Mouse (Mus musculus) heart, embryonic 16.5 days (tissue): Measurements from ENCODE around the gene Gm49396. TPM values are rescaled to one million over a fixed set of nuclear protein-coding genes. Genes with fewer than 3 reads are reported as not detected.

Experiments used
- ATAC-seq: fragments of 200-750 bp; cut with Nextera tagmentation; replicated peaks from 2 replicates; pipeline ENCODE4 v1.8.0; 2017; ENCODE audit warnings: moderate number of reproducible peaks; ENCODE audit not compliant: insufficient read depth, low FRiP score; ENCODE audit errors: extremely low read depth
- H3K27ac ChIP-seq: fragments of 300-500 bp; sonication (generic); 2 replicates; pipeline ENCODE4 v1.5.1; 2014; ENCODE audit warnings: mild to moderate bottlenecking, low read length, control low read depth, moderate library complexity
- H3K27me3 ChIP-seq: fragments of 300-500 bp; sonication (generic); 2 replicates; pipeline ENCODE4 v1.6.1; 2014; ENCODE audit warnings: low read length, mixed read lengths; ENCODE audit not compliant: control insufficient read depth, insufficient read depth
- H3K36me3 ChIP-seq: fragments of 300-500 bp; sonication (generic); 2 replicates; pipeline ENCODE4 v1.6.1; 2014; ENCODE audit not compliant: control insufficient read depth, insufficient read depth
- H3K4me1 ChIP-seq: fragments of 300-500 bp; sonication (generic); 2 replicates; pipeline ENCODE4 v1.6.1; 2014; ENCODE audit warnings: low read length, mixed read lengths; ENCODE audit not compliant: control insufficient read depth, insufficient read depth
- H3K4me2 ChIP-seq: fragments of 300-500 bp; sonication (generic); 2 replicates; pipeline ENCODE4 v1.6.1; 2014; ENCODE audit warnings: low read depth, mild to moderate bottlenecking, control low read depth, low read length
- H3K4me3 ChIP-seq: fragments of 300-500 bp; sonication (generic); 2 replicates; pipeline ENCODE4 v1.5.1; 2014; ENCODE audit warnings: mild to moderate bottlenecking, control low read depth, low read length
- H3K9ac ChIP-seq: fragments of 300-500 bp; sonication (generic); 2 replicates; pipeline ENCODE4 v1.6.1; 2014; ENCODE audit warnings: low read length, control low read depth
- H3K9me3 ChIP-seq: fragments of 300-500 bp; sonication (generic); replicated peaks from 2 replicates; pipeline ENCODE4 v1.6.1; 2016; ENCODE audit warnings: low read length; ENCODE audit not compliant: control insufficient read depth
- WGBS: fragments of 180-500 bp; shearing (Covaris S2); extraction: QIAGEN DNeasy Blood & Tissue Kit; methylation state at CpG from one replicate; pipeline ENCODE4 v1.1.7; 2014; 5-methylcytosine and 5-hydroxymethylcytosine counted together
- microRNA-seq: library from miRNA; unstranded; fragments of <30 nt; microRNA quantifications from one replicate; pipeline ENCODE4, GENCODE M21; 2017
- polyA plus RNA-seq: library from polyadenylated mRNA; unstranded; fragments of >200 nt; fragmentation: Nextera tagmentation; extraction: Ambion mirVana; gene quantifications from 2 replicates; pipeline ENCODE4 v1.2.1, GENCODE M21; 2015

Gene Gm49396
- polyA plus RNA-seq, 1 experiment from 2014 or later: 11.4 TPM

GRCm38 (mm10) chr7:30613529-30614112 is 50.5 kb downstream of the Gm49396 start:
- Histone ChIP-seq H3K4me1 (peaks cover 11% of the 10 kb centered on the region), H3K9me3 (no peaks in the 10 kb centered on the region), H3K9ac (no peak overlapping the region), H3K36me3 (peaks cover 32% of the 10 kb centered on the region), H3K4me3 (no peak overlapping the region), H3K27me3 (no peaks in the 10 kb centered on the region), H3K27ac (no peak overlapping the region), H3K4me2 (no peak overlapping the region)
- WGBS: 24% methylated on average over 14 of the region's 14 CpGs
- ATAC-seq: no peak

- H3K4me1 ChIP-seq: peaks cover 11% of the 10 kb centered on the region
- WGBS: 74% methylated on average over 2 of the region's 2 CpGs
- H3K4me3 ChIP-seq: no peak overlapping the region
- no peak overlapping the region for H3K4me2 ChIP-seq
- no peak overlapping the region for H3K27ac ChIP-seq
- no peak for ATAC-seq
- no peaks in the 10 kb centered on the region for H3K27me3 ChIP-seq
- peaks cover 40% of the 10 kb centered on the region for H3K36me3 ChIP-seq
- no peak overlapping the region for H3K9ac ChIP-seq
- H3K9me3 ChIP-seq: no peaks in the 10 kb centered on the region
Observed at GRCm38 (mm10) chr7:30614454-30614853, 51.3 kb downstream of the Gm49396 start.

DNA sequence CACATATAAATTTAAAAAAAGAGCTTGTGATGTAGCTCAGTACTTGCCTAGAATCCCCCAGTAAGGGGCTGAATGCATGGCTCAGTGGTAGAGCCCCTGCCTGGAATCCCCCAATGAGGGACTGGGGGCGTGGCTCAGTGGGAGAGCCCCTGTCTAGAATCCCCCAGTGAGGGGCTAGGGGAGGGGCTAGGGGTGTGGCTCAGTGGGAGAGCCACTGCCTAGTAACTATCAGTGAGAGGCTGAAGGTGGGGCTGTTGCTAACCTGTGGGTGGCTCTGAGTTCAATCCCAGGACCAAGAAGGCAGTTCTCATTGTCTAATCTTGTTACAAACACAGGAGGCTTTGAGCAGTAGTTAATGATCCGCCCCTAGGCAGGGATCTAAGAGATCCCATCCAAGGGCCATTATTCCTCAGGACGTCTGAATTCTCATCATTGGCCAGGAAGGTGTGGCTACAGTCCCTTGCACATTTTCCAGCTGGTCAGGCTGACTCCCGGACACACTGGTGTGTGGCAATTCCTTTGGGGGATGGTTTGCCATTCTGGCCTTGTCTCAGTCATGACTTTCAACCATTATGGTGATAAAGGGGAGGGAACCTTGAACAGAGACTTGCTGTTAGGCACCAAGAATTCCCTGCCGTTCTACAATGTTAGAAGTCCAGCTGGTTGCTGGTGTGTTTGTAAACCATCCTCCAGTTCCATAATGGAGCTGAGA is 52.1 kb downstream of the Gm49396 start:
- Histone ChIP-seq H3K27me3 (no peaks in the 10 kb centered on the region), H3K36me3 (peaks cover 43% of the 10 kb centered on the region), H3K4me1 (peaks cover 4% of the 10 kb centered on the region), H3K27ac (no peak overlapping the region), H3K9me3 (no peaks in the 10 kb centered on the region), H3K9ac (no peak overlapping the region), H3K4me3 (no peak overlapping the region), H3K4me2 (no peak overlapping the region)
- no peak; the same call in 1 of the 2 replicates for ATAC-seq
- 60% methylated on average over 5 of the region's 5 CpGs for WGBS

Small RNAs within 50 kb of the gene (microRNA-seq; reads per million reads assigned to microRNA genes)
- 2.6 reads per million, percentile 7 among the genes with 10 or more reads in this experiment for gene Gm38670
- not detected for gene Mir3569

Other genes with a start within 250 kb of the Gm49396 start
- 9.2 and 10.0 TPM in 2 replicates for gene Syne4, start 248.5 kb upstream of the Gm49396 start, polyA plus RNA-seq
- 3.6 and 7.3 TPM in 2 replicates for gene E130208F15Rik, start 241.6 kb upstream of the Gm49396 start, polyA plus RNA-seq
- 12.0 and 17.0 TPM in 2 replicates for gene Sdhaf1, start 239.4 kb upstream of the Gm49396 start, polyA plus RNA-seq
- gene Lrfn3, start 200.6 kb upstream of the Gm49396 start, polyA plus RNA-seq: 1.2 and 1.4 TPM in 2 replicates
- 32.2 and 34.7 TPM in 2 replicates for gene Tyrobp, start 149.6 kb upstream of the Gm49396 start, polyA plus RNA-seq
- 2.2 and 4.6 TPM in 2 replicates for gene Hcst, start 143.5 kb upstream of the Gm49396 start, polyA plus RNA-seq
- gene Nfkbid, start 141.6 kb upstream of the Gm49396 start, polyA plus RNA-seq: 1.7 and 1.8 TPM in 2 replicates
- gene Aplp1, start 117.8 kb upstream of the Gm49396 start, polyA plus RNA-seq: 11.1 and 13.5 TPM in 2 replicates
- 0.15 and 0.20 TPM in 2 replicates for gene Kirrel2, start 105.7 kb upstream of the Gm49396 start, polyA plus RNA-seq
- 0.19 TPM in 1 of 2 replicates, not detected in the other for gene Nphs1, start 105.0 kb upstream of the Gm49396 start, polyA plus RNA-seq
- 0.09 TPM in 1 of 2 replicates, not detected in the other for gene Prodh2, start 69.7 kb upstream of the Gm49396 start, polyA plus RNA-seq
- 7.3 and 8.2 TPM in 2 replicates for gene Arhgap33, start 28.3 kb upstream of the Gm49396 start, polyA plus RNA-seq
- gene Hspb6, start 11.2 kb upstream of the Gm49396 start, polyA plus RNA-seq: 204 and 205 TPM in 2 replicates
- gene Proser3, start 11.0 kb upstream of the Gm49396 start, polyA plus RNA-seq: 6.6 and 8.4 TPM in 2 replicates
- 33.6 and 40.1 TPM in 2 replicates for gene Lin37, start 3.5 kb upstream of the Gm49396 start, polyA plus RNA-seq
- 102 and 104 TPM in 2 replicates for gene U2af1l4, start within 50 bp of the Gm49396 start, polyA plus RNA-seq
- 111 and 123 TPM in 2 replicates for gene Psenen, start 283 bp downstream of the Gm49396 start, polyA plus RNA-seq
- 3.9 and 5.3 TPM in 2 replicates for gene Igflr1, start 2.1 kb downstream of the Gm49396 start, polyA plus RNA-seq
- gene Kmt2b, start 25.4 kb downstream of the Gm49396 start, polyA plus RNA-seq: 4.2 TPM in 2 replicates
- gene Zbtb32, start 35.6 kb downstream of the Gm49396 start, polyA plus RNA-seq: 0.24 and 0.51 TPM in 2 replicates
- gene Upk1a, start 49.5 kb downstream of the Gm49396 start, polyA plus RNA-seq: 0.47 and 0.49 TPM in 2 replicates
- gene Cox6b1, start 62.8 kb downstream of the Gm49396 start, polyA plus RNA-seq: 1,996 and 2,229 TPM in 2 replicates
- not detected in 2 replicates for gene Etv2, start 72.5 kb downstream of the Gm49396 start, polyA plus RNA-seq
- 84.5 and 85.8 TPM in 2 replicates for gene Rbm42, start 87.0 kb downstream of the Gm49396 start, polyA plus RNA-seq
- gene Haus5, start 101.7 kb downstream of the Gm49396 start, polyA plus RNA-seq: 32.2 and 32.6 TPM in 2 replicates
- gene Pmis2, start 108.3 kb downstream of the Gm49396 start, polyA plus RNA-seq: not detected in 2 replicates
- 1.0 and 1.8 TPM in 2 replicates for gene 2200002J24Rik, start 135.6 kb downstream of the Gm49396 start, polyA plus RNA-seq
- gene Atp4a, start 148.9 kb downstream of the Gm49396 start, polyA plus RNA-seq: 0.37 and 0.39 TPM in 2 replicates
- gene Tmem147, start 166.2 kb downstream of the Gm49396 start, polyA plus RNA-seq: 197 and 203 TPM in 2 replicates
- gene Gapdhs, start 180.3 kb downstream of the Gm49396 start, polyA plus RNA-seq: 0.21 and 0.47 TPM in 2 replicates
- 1.6 and 1.8 TPM in 2 replicates for gene Sbsn, start 188.1 kb downstream of the Gm49396 start, polyA plus RNA-seq
- gene Dmkn, start 200.4 kb downstream of the Gm49396 start, polyA plus RNA-seq: 5.2 and 5.9 TPM in 2 replicates
- gene Krtdap, start 224.6 kb downstream of the Gm49396 start, polyA plus RNA-seq: 2.0 and 2.7 TPM in 2 replicates